Mouse (Mus musculus) ovary, postnatal 14 days (tissue): ENCODE data around the gene Bnipl.

ENCODE experiments used
- DNase-seq: peaks from one replicate; pipeline ENCODE4 v3.0.0; 2022; ENCODE audit warnings: low spot score

Gene Bnipl

GRCm38 (mm10) chr3:95237541-95238099, 13.4 kb downstream of the Bnipl start:
- no peak for DNase-seq

GRCm38 (mm10) chr3:95235386-95236301, 15.3 kb downstream of the Bnipl start:
- DNase-seq = no peak

- DNase-seq = no peak
Observed at GRCm38 (mm10) chr3:95233303-95233980, 17.6 kb downstream of the Bnipl start.

GRCm38 (mm10) chr3:95232771-95233170, 18.2 kb downstream of the Bnipl start:
- no peak for DNase-seq

GRCm38 (mm10) chr3:95231298-95232221, 19.4 kb downstream of the Bnipl start, which contains the start of gene Mllt11:
TSS of gene Mllt11 (minus strand) at chr3:95232171.
- no peak for DNase-seq

GRCm38 (mm10) chr3:95230495-95231297, 20.3 kb downstream of the Bnipl start:
- no peak for DNase-seq

GRCm38 (mm10) chr3:95229781-95230494, 21.1 kb downstream of the Bnipl start:
- peak; percentile 36 for DNase-seq

GRCm38 (mm10) chr3:95228894-95229780, 21.9 kb downstream of the Bnipl start:
- no peak for DNase-seq

GRCm38 (mm10) chr3:95228148-95228893, 22.7 kb downstream of the Bnipl start, which contains the start of gene Cdc42se1:
TSS of gene Cdc42se1 (plus strand) at chr3:95228732.
- peak; percentile 68 for DNase-seq

GRCm38 (mm10) chr3:95227214-95227613, 23.8 kb downstream of the Bnipl start:
- DNase-seq = no peak

- no peak for DNase-seq
Observed at GRCm38 (mm10) chr3:95224295-95224694, 26.7 kb downstream of the Bnipl start.

- DNase-seq = no peak
Observed at GRCm38 (mm10) chr3:95223041-95223440, 28.0 kb downstream of the Bnipl start.

- DNase-seq = no peak
Observed at GRCm38 (mm10) chr3:95218466-95219137, 32.4 kb downstream of the Bnipl start.

GRCm38 (mm10) chr3:95217255-95218134, 33.5 kb downstream of the Bnipl start, which contains the start of gene Gabpb2:
TSS of gene Gabpb2 (minus strand) at chr3:95217916.
- DNase-seq = peak; percentile 96

GRCm38 (mm10) chr3:95216655-95217254, 34.2 kb downstream of the Bnipl start:
- DNase-seq = no peak

GRCm38 (mm10) chr3:95213609-95213975, 37.4 kb downstream of the Bnipl start:
- DNase-seq = no peak
